Mouse (Mus musculus): ENCODE measurements at regions not wholly inside any gene's neighbourhood (a gene's known extent, or its start where the extent isn't known, plus 50 kb on each side); places are given as distances from the start of the nearest gene placed in this dataset.

GRCm38 (mm10) chr13:102397411-102397810, 295.9 kb upstream of the Cd180 start:
- no peak for TF ChIP-seq CTCF (IDR thresholded peaks at IDR 0.05; ENCODE audit: borderline replicate concordance, control insufficient read depth, extremely low read depth, insufficient read depth, low read length, poor library complexity)
- no peak for TF ChIP-seq POLR2A (IDR thresholded peaks at IDR 0.05; ENCODE audit: control insufficient read depth, extremely low read depth, insufficient read depth, low read length, poor library complexity)
